Mouse (Mus musculus) cerebellum, adult 2 months (tissue): Measurements from ENCODE around the gene Mapk10. TPM values are rescaled to one million over a fixed set of nuclear protein-coding genes. Genes with fewer than 3 reads are reported as not detected.

Source experiments
- DNase-seq, 2 experiments: peaks; one replicate each; pipeline ENCODE4 v3.0.0; 2021
- H3K27ac ChIP-seq: fragments of 200-500 bp; 2 replicates; pipeline ENCODE4 v1.5.1; 2012; ENCODE audit warnings: low read length, control low read depth, inconsistent platforms; ENCODE audit not compliant: insufficient read depth
- H3K27me3 ChIP-seq: fragments of 200-500 bp; 2 replicates; pipeline ENCODE4 v1.6.1; 2012; ENCODE audit warnings: inconsistent platforms, mild to moderate bottlenecking, low read length, moderate library complexity; ENCODE audit not compliant: control insufficient read depth, insufficient read depth
- H3K4me1 ChIP-seq: fragments of 200-500 bp; 2 replicates; pipeline ENCODE4 v1.6.1; 2011; ENCODE audit warnings: low read length; ENCODE audit not compliant: control insufficient read depth, insufficient read depth
- H3K4me3 ChIP-seq: fragments of 200-500 bp; replicated peaks from 2 replicates; pipeline ENCODE3; 2011; ENCODE audit warnings: mild to moderate bottlenecking, low read depth, low read length, control low read depth; ENCODE audit not compliant: insufficient read depth
- CTCF ChIP-seq: fragments of 200-500 bp; IDR thresholded peaks from 2 replicates; pipeline ENCODE4 v1.5.1; 2011; ENCODE audit warnings: low read depth, mild to moderate bottlenecking, control low read depth, low read length, moderate library complexity, borderline replicate concordance; ENCODE audit not compliant: insufficient read depth
- POLR2A ChIP-seq: fragments of 200-500 bp; IDR thresholded peaks from 2 replicates; pipeline ENCODE4 v1.6.1; 2011; ENCODE audit warnings: low read length, control low read depth, borderline replicate concordance; ENCODE audit not compliant: insufficient read depth
- whole genome bisulfite sequencing: fragments of 180-500 bp; shearing (Covaris S2); methylation state at CpG from one replicate; pipeline ENCODE4 v1.1.7; 2018; 5-methylcytosine and 5-hydroxymethylcytosine counted together
- polyA plus RNA-seq: library from polyadenylated mRNA; depleted of rRNA; stranded (reverse); fragments of >200 nt; gene quantifications from 2 replicates; pipeline ENCODE4 v1.2.3, GENCODE M21; 2012

Gene Mapk10
- polyA plus RNA-seq, 1 experiment, result 167 TPM

DNA sequence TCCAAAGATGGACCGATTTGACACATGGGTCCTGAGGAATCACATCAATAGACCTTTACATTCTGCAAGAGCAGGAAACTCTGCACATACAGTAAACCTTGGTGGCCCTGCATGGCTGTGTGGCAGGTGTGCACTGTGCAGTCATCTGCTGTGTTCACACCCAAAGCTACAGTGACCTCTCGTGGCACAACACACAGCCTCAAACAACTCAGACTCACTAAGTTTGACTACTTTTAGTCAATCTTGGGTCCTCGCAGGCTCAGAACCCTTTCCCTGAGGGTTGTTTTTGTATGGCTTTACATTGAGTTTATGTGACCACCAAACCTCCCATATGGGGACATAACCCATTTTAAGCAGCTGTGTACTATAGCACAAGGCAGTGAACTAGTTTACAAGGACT is 47.1 kb downstream of the Mapk10 start:
- Histone ChIP-seq H3K4me1 (peaks cover 8% of the 10 kb centered on the region; the same call in 1 of the 2 replicates), H3K27me3 (no peaks in the 10 kb centered on the region), H3K27ac (no peak overlapping the region), H3K4me3 (no peak overlapping the region)
- no peak for DNase-seq
- TF ChIP-seq CTCF (no peak), POLR2A (no peak)
- WGBS, result 98% methylated on average over 3 of the region's 3 CpGs

GRCm38 (mm10) chr5:103161574-103161973 is 49.6 kb downstream of the Mapk10 start:
- Histone ChIP-seq H3K27ac (no peak overlapping the region), H3K4me3 (no peak overlapping the region), H3K27me3 (no peaks in the 10 kb centered on the region), H3K4me1 (peaks cover 8% of the 10 kb centered on the region; the same call in 1 of the 2 replicates)
- WGBS, result 38% methylated on average over 3 of the region's 3 CpGs
- DNase-seq, result no peak
- TF ChIP-seq CTCF (no peak), POLR2A (no peak)

DNA sequence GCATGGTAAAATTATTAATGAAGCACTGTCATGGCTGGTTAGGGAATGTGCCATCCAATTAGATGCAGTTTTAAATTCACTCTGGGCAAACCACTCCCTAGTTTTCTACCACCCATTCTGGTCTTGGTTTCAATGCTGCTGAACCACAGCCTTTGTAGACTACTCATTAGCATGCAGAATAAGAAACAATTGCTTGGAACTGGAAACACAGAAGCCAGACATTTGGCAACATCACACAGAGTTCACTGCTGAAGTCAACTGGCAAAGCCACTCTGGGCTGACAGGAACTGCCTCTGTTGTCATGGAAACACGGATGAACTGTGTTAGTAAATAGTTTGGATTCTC is 50.0 kb downstream of the Mapk10 start:
- H3K27ac ChIP-seq, result 0 out of 2 replicates have a peak overlapping the region, but pooled peaks have one; percentile 28
- H3K4me3 ChIP-seq, result no peak overlapping the region
- TF ChIP-seq POLR2A, result no peak
- TF ChIP-seq CTCF, result no peak
- 2% methylated on average over 1 of the region's 1 CpGs for WGBS
- peak in 1 of 2 experiments; percentile 76 for DNase-seq
- H3K4me1 ChIP-seq, result peaks cover 8% of the 10 kb centered on the region; the same call in 1 of the 2 replicates
- H3K27me3 ChIP-seq, result no peaks in the 10 kb centered on the region

GRCm38 (mm10) chr5:103160314-103161195 is 50.6 kb downstream of the Mapk10 start:
- 45% methylated on average over 8 of the region's 8 CpGs for WGBS
- Histone ChIP-seq H3K27me3 (no peaks in the 10 kb centered on the region), H3K4me3 (no peak overlapping the region), H3K27ac (0 out of 2 replicates have a peak overlapping the region, but pooled peaks have one; percentile 28), H3K4me1 (peaks cover 8% of the 10 kb centered on the region; the same call in 1 of the 2 replicates)
- DNase-seq, result no peak
- no peak for TF ChIP-seq POLR2A
- no peak for TF ChIP-seq CTCF

- Histone ChIP-seq H3K27ac (no peak overlapping the region), H3K4me1 (peaks cover 3% of the 10 kb centered on the region), H3K27me3 (no peaks in the 10 kb centered on the region), H3K4me3 (no peak overlapping the region)
- DNase-seq, result no peak
- no peak for TF ChIP-seq POLR2A
- TF ChIP-seq CTCF, result no peak
- 21% methylated on average over 5 of the region's 5 CpGs for WGBS
Observed at GRCm38 (mm10) chr5:103140935-103141334, 70.2 kb downstream of the Mapk10 start.

GRCm38 (mm10) chr5:103134839-103135238 is 76.3 kb downstream of the Mapk10 start:
- Histone ChIP-seq H3K4me3 (no peak overlapping the region), H3K27ac (no peak overlapping the region), H3K27me3 (no peaks in the 10 kb centered on the region), H3K4me1 (peaks cover 5% of the 10 kb centered on the region)
- peak; percentile 74 to 77 for DNase-seq
- WGBS, result 9% methylated on average over 9 of the region's 9 CpGs
- TF ChIP-seq POLR2A (no peak), CTCF (no peak)

DNA sequence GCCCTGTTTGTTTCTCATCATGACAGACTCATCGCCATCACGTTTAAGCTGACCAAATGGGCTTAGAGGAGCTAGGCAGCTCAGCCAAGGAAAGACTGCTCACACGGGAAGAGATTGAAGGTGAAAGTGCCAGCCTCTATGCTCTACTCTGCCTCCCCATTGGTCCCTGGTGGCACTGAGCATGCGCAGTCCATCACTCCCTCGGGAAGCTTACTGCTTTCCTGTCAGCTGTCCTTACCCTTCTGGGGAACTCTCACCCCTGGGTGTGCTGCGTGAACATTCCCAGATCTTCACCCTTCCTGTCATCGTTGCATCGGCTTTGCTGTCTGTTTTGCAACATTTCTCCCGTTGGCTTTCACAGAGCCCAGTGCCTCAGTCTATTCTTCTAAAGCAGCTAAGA is 77.5 kb downstream of the Mapk10 start:
- Histone ChIP-seq H3K27ac (no peak overlapping the region), H3K27me3 (no peaks in the 10 kb centered on the region), H3K4me1 (peaks cover 4% of the 10 kb centered on the region), H3K4me3 (no peak overlapping the region)
- DNase-seq, result no peak
- 78% methylated on average over 9 of the region's 9 CpGs for WGBS
- TF ChIP-seq POLR2A (no peak), CTCF (no peak)

DNA sequence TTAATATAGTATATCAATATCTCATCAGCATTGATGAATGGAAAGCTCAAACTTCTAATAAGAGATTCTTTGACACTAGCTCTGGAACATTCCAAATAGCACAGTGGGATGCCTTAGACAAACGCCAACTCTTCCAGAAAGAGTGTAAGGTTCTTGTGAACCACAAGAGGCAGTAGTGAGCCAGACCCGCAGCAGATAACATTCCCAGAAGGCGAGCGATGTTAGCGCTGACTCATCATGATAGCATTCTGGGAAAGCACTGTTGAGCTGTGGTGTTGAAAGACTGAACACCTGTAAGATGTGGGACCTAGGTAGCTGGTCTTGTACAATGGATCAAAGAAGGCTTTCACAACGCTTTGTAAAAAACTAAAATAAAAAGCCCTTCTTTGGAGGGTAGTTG is 78.3 kb downstream of the Mapk10 start:
- TF ChIP-seq POLR2A, result no peak
- TF ChIP-seq CTCF, result 0 out of 2 replicates have a peak, but pooled peaks have one; percentile 22
- no peak overlapping the region for H3K27ac ChIP-seq
- H3K4me3 ChIP-seq, result no peak overlapping the region
- H3K4me1 ChIP-seq, result peaks cover 2% of the 10 kb centered on the region; the same call in 1 of the 2 replicates
- DNase-seq, result no peak
- WGBS, result 74% methylated on average over 6 of the region's 6 CpGs
- H3K27me3 ChIP-seq, result no peaks in the 10 kb centered on the region
